Mouse (Mus musculus): ENCODE measurements around the gene Stim1. TPM values are rescaled to one million over a fixed set of nuclear protein-coding genes. Genes with fewer than 3 reads are reported as not detected.

Gene Stim1
- polyA plus RNA-seq, 1 experiment from 2014 or later: 33.5 TPM

- 50% methylated on average over 15 of the region's 15 CpGs for WGBS
- no peak overlapping the region for H3K9ac ChIP-seq
- H3K27ac ChIP-seq: peak overlapping the region; percentile 88
- H3K4me2 ChIP-seq: peak overlapping the region; percentile 38
- peaks cover 23% of the 10 kb centered on the region; the same call in 1 of the 2 replicates for H3K4me1 ChIP-seq
- no peaks in the 10 kb centered on the region for H3K9me3 ChIP-seq
- H3K27me3 ChIP-seq: no peaks in the 10 kb centered on the region
- no peak for ATAC-seq (ENCODE audit: insufficient number of reproducible peaks, low FRiP score, low TSS enrichment, low read depth)
- H3K4me3 ChIP-seq: peak overlapping the region; percentile 77
- H3K36me3 ChIP-seq: peaks cover 13% of the 10 kb centered on the region
These were observed 173.4 kb downstream of the Stim1 start for GRCm38 (mm10) chr7:102440822-102441656.

- Histone ChIP-seq H3K9ac (peak within 1 kb of the TSS; percentile 84), H3K36me3 (peaks cover 18% of the 10 kb centered on the region), H3K4me2 (peak within 1 kb of the TSS; percentile 64), H3K4me1 (peaks cover 23% of the 10 kb centered on the region; the same call in 1 of the 2 replicates), H3K27me3 (no peaks in the 10 kb centered on the region), H3K9me3 (no peaks in the 10 kb centered on the region), H3K27ac (peak within 1 kb of the TSS; percentile 88), H3K4me3 (peak within 1 kb of the TSS; percentile 77)
- ATAC-seq (ENCODE audit: insufficient number of reproducible peaks, low FRiP score, low TSS enrichment, low read depth): peak; percentile 96
- under 1% methylated on average over 54 of the region's 56 CpGs for WGBS
These were observed 174.2 kb downstream of the Stim1 start, which contains the start of gene Rrm1 for GRCm38 (mm10) chr7:102441657-102442391. Rrm1 (plus strand) TSS chr7:102441695.

- Histone ChIP-seq H3K36me3 (peaks cover 23% of the 10 kb centered on the region), H3K4me3 (peak overlapping the region; percentile 77), H3K4me1 (peaks cover 23% of the 10 kb centered on the region; the same call in 1 of the 2 replicates), H3K27me3 (no peaks in the 10 kb centered on the region), H3K4me2 (peak overlapping the region; percentile 64), H3K27ac (peak overlapping the region; percentile 88), H3K9ac (peak overlapping the region; percentile 84), H3K9me3 (no peaks in the 10 kb centered on the region)
- ATAC-seq (ENCODE audit: insufficient number of reproducible peaks, low FRiP score, low TSS enrichment, low read depth): no peak
- 3% methylated on average over 4 of the region's 4 CpGs for WGBS
These were observed 174.8 kb downstream of the Stim1 start for GRCm38 (mm10) chr7:102442432-102442831.

- H3K9me3 ChIP-seq: no peaks in the 10 kb centered on the region
- no peak overlapping the region for H3K9ac ChIP-seq
- H3K27me3 ChIP-seq: no peaks in the 10 kb centered on the region
- 75% methylated on average over 2 of the region's 2 CpGs for WGBS
- H3K4me3 ChIP-seq: no peak overlapping the region
- no peak overlapping the region for H3K27ac ChIP-seq
- no peak for ATAC-seq (ENCODE audit: insufficient number of reproducible peaks, low FRiP score, low TSS enrichment, low read depth)
- peaks cover 23% of the 10 kb centered on the region; the same call in 1 of the 2 replicates for H3K4me1 ChIP-seq
- H3K36me3 ChIP-seq: peaks cover 32% of the 10 kb centered on the region
- H3K4me2 ChIP-seq: no peak overlapping the region
These were observed 176.7 kb downstream of the Stim1 start for GRCm38 (mm10) chr7:102444301-102444700.

GRCm38 (mm10) chr7:102446438-102446837 lies 178.8 kb downstream of the Stim1 start:
- peaks cover 50% of the 10 kb centered on the region for H3K36me3 ChIP-seq
- H3K27me3 ChIP-seq: no peaks in the 10 kb centered on the region
- no peaks in the 10 kb centered on the region for H3K9me3 ChIP-seq
- no peak for ATAC-seq (ENCODE audit: insufficient number of reproducible peaks, low FRiP score, low TSS enrichment, low read depth)
- no peak overlapping the region for H3K27ac ChIP-seq
- no peak overlapping the region for H3K4me2 ChIP-seq
- H3K9ac ChIP-seq: no peak overlapping the region
- WGBS: 83% methylated on average over 9 of the region's 9 CpGs
- no peak overlapping the region for H3K4me3 ChIP-seq
- peaks cover 23% of the 10 kb centered on the region; the same call in 1 of the 2 replicates for H3K4me1 ChIP-seq

- Histone ChIP-seq H3K9me3 (no peaks in the 10 kb centered on the region), H3K36me3 (peaks cover 74% of the 10 kb centered on the region), H3K4me1 (no peaks in the 10 kb centered on the region), H3K4me3 (no peak overlapping the region), H3K4me2 (no peak overlapping the region), H3K27me3 (no peaks in the 10 kb centered on the region), H3K27ac (no peak overlapping the region), H3K9ac (no peak overlapping the region)
- 84% methylated on average over 5 of the region's 5 CpGs for WGBS
- no peak for ATAC-seq (ENCODE audit: insufficient number of reproducible peaks, low FRiP score, low TSS enrichment, low read depth)
These were observed 191.2 kb downstream of the Stim1 start for GRCm38 (mm10) chr7:102458618-102459380.

GRCm38 (mm10) chr7:102467566-102467965 lies 200.0 kb downstream of the Stim1 start:
- WGBS: 87% methylated on average over 8 of the region's 8 CpGs
- H3K27ac ChIP-seq: no peak overlapping the region

GRCm38 (mm10) chr7:102472675-102473074 lies 205.1 kb downstream of the Stim1 start:
- Histone ChIP-seq H3K27ac (no peak overlapping the region), H3K4me3 (no peak overlapping the region), H3K36me3 (peaks cover 16% of the 10 kb centered on the region), H3K9me3 (no peaks in the 10 kb centered on the region), H3K9ac (no peak overlapping the region), H3K4me2 (no peak overlapping the region), H3K27me3 (no peaks in the 10 kb centered on the region), H3K4me1 (no peaks in the 10 kb centered on the region)
- no peak for ATAC-seq (ENCODE audit: insufficient number of reproducible peaks, low FRiP score, low TSS enrichment, low read depth)
- WGBS: 39% methylated on average over 5 of the region's 5 CpGs

More at GRCm38 (mm10) chr7:102467566-102467965, 200.0 kb downstream of the Stim1 start:
- Histone ChIP-seq H3K9me3 (no peaks in the 10 kb centered on the region), H3K36me3 (peaks cover 61% of the 10 kb centered on the region), H3K4me3 (no peak overlapping the region), H3K27me3 (no peaks in the 10 kb centered on the region), H3K9ac (no peak overlapping the region), H3K4me1 (no peaks in the 10 kb centered on the region), H3K4me2 (no peak overlapping the region)
- ATAC-seq (ENCODE audit: insufficient number of reproducible peaks, low FRiP score, low TSS enrichment, low read depth): no peak

- Histone ChIP-seq H3K9ac (no peak overlapping the region), H3K27ac (no peak overlapping the region), H3K36me3 (no peaks in the 10 kb centered on the region), H3K4me3 (no peak overlapping the region), H3K4me1 (no peaks in the 10 kb centered on the region), H3K27me3 (no peaks in the 10 kb centered on the region), H3K4me2 (no peak overlapping the region), H3K9me3 (no peaks in the 10 kb centered on the region)
- no peak for ATAC-seq (ENCODE audit: insufficient number of reproducible peaks, low FRiP score, low TSS enrichment, low read depth)
- WGBS: 87% methylated on average over 5 of the region's 5 CpGs
These were observed 209.0 kb downstream of the Stim1 start for GRCm38 (mm10) chr7:102476601-102477000.

GRCm38 (mm10) chr7:102477377-102477776 lies 209.8 kb downstream of the Stim1 start:
- WGBS: 83% methylated on average over 11 of the region's 11 CpGs

GRCm38 (mm10) chr7:102478425-102478824 lies 210.8 kb downstream of the Stim1 start:
- 87% methylated on average over 4 of the region's 4 CpGs for WGBS
- Histone ChIP-seq H3K4me3 (no peak overlapping the region), H3K27ac (no peak overlapping the region), H3K9me3 (no peaks in the 10 kb centered on the region), H3K36me3 (no peaks in the 10 kb centered on the region), H3K4me2 (no peak overlapping the region), H3K27me3 (no peaks in the 10 kb centered on the region), H3K9ac (no peak overlapping the region), H3K4me1 (no peaks in the 10 kb centered on the region)
- no peak for ATAC-seq (ENCODE audit: insufficient number of reproducible peaks, low FRiP score, low TSS enrichment, low read depth)

More at GRCm38 (mm10) chr7:102477377-102477776, 209.8 kb downstream of the Stim1 start:
- Histone ChIP-seq H3K9me3 (no peaks in the 10 kb centered on the region), H3K9ac (no peak overlapping the region), H3K27me3 (no peaks in the 10 kb centered on the region), H3K36me3 (no peaks in the 10 kb centered on the region), H3K4me3 (no peak overlapping the region), H3K4me2 (no peak overlapping the region), H3K27ac (no peak overlapping the region), H3K4me1 (no peaks in the 10 kb centered on the region)
- ATAC-seq (ENCODE audit: insufficient number of reproducible peaks, low FRiP score, low TSS enrichment, low read depth): no peak

Measured in limb, embryonic 15.5 days (tissue).